Mouse (Mus musculus) cerebellum, adult 2 months (tissue): ENCODE measurements at regions not wholly inside any gene's neighbourhood (a gene's known extent, or its start where the extent isn't known, plus 50 kb on each side); places are given as distances from the start of the nearest gene placed in this dataset.

Experiments used
- CTCF ChIP-seq: fragments of 200-500 bp; IDR thresholded peaks from 2 replicates; pipeline ENCODE4 v1.5.1; 2011; ENCODE audit warnings: low read depth, mild to moderate bottlenecking, control low read depth, low read length, moderate library complexity, borderline replicate concordance; ENCODE audit not compliant: insufficient read depth
- POLR2A ChIP-seq: fragments of 200-500 bp; IDR thresholded peaks from 2 replicates; pipeline ENCODE4 v1.6.1; 2011; ENCODE audit warnings: low read length, control low read depth, borderline replicate concordance; ENCODE audit not compliant: insufficient read depth

- no peak for TF ChIP-seq CTCF
- no peak for TF ChIP-seq POLR2A
Observed at GRCm38 (mm10) chr11:24688160-24688782, 610.4 kb downstream of the Bcl11a start.
